Mouse (Mus musculus) megakaryocyte, embryonic 14.5 days (primary cell): Measurements from ENCODE around the gene Lama2.

Experiments
- FLI1 ChIP-seq: IDR thresholded peaks from 2 replicates; pipeline ENCODE4 v1.6.1; 2012; ENCODE audit warnings: low read length, inconsistent platforms, mixed read lengths
- GATA1 ChIP-seq: IDR thresholded peaks from 3 replicates; pipeline ENCODE4 v1.6.1; 2012; ENCODE audit warnings: mixed read lengths, low read length, inconsistent platforms, borderline replicate concordance

DNA sequence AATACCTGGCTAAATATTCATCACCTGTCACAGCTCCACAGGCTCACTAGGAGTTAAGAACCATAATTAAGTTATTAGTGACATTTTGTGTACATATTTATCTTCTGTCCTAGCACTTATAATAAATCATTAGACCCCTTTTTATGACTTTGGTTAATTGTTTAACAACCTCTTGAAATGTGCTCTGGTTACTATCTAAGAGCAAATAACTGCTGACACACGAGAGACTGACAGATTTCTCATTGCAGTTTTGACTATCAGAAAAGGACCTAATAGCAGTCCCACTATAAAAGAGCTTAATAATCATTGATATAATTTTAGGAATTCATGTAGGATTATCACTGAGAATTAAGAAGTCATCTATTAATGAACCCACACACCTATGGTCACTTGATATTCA is 421.1 kb downstream of the Lama2 start:
- TF ChIP-seq GATA1: no peak
- no peak for TF ChIP-seq FLI1
